Mouse (Mus musculus) bone marrow, adult 2 months (tissue): Measurements from ENCODE around the gene Plcxd2.

Experiments used
- CTCF ChIP-seq: fragments of 200-500 bp; IDR thresholded peaks from 2 replicates; pipeline ENCODE4 v1.5.1; 2011; ENCODE audit warnings: low read length, control low read depth; ENCODE audit not compliant: control insufficient read depth, insufficient read depth
- POLR2A ChIP-seq: fragments of 200-500 bp; IDR thresholded peaks from 2 replicates; pipeline ENCODE4 v1.6.1; 2011; ENCODE audit warnings: low read depth, mild to moderate bottlenecking, control low read depth, low read length, borderline replicate concordance; ENCODE audit not compliant: control insufficient read depth

DNA sequence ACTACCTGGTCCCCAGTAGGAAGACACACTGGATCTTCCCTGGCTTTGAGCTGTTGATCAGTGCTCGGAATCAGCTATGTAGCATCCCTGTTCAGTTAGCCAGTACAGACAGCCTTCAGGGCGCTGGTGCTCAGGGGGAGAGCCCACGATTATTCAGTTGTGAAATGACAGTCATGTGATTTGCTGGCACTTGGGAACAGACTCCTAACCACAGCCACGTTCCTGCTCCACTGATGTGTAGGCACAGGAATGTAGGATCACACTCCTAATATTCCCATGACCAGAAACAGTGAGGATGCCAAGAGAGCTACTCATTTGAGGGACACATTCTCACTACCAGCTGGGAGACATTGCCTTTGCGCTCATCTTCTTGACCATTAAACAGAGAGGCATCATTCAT is 41.3 kb downstream of the Plcxd2 start:
- TF ChIP-seq CTCF (no peak), POLR2A (no peak)
